Mouse (Mus musculus): ENCODE measurements at regions not wholly inside any gene's neighbourhood (a gene's known extent, or its start where the extent isn't known, plus 50 kb on each side); places are given as distances from the start of the nearest gene placed in this dataset.

GRCm38 (mm10) chr8:103808171-103808570 is 293.3 kb upstream of the Cdh5 start:
- DNase-seq (ENCODE audit: low spot score): no peak

- no peak for DNase-seq (ENCODE audit: low spot score)
Measured at GRCm38 (mm10) chr8:103808580-103808979, 292.8 kb upstream of the Cdh5 start.

GRCm38 (mm10) chr8:103809140-103809539 is 292.3 kb upstream of the Cdh5 start:
- no peak for DNase-seq (ENCODE audit: low spot score)

- no peak for DNase-seq (ENCODE audit: low spot score)
Measured at GRCm38 (mm10) chr8:103813954-103814591, 287.4 kb upstream of the Cdh5 start.

GRCm38 (mm10) chr8:103816101-103816894 is 285.1 kb upstream of the Cdh5 start:
- DNase-seq (ENCODE audit: low spot score): no peak

- DNase-seq (ENCODE audit: low spot score): no peak
Measured at GRCm38 (mm10) chr8:103823541-103823940, 277.9 kb upstream of the Cdh5 start.

GRCm38 (mm10) chr8:103824747-103825146 is 276.7 kb upstream of the Cdh5 start:
- no peak for DNase-seq (ENCODE audit: low spot score)

GRCm38 (mm10) chr8:103825289-103825688 is 276.1 kb upstream of the Cdh5 start:
- no peak for DNase-seq (ENCODE audit: low spot score)

- no peak for DNase-seq (ENCODE audit: low spot score)
Measured at GRCm38 (mm10) chr8:103830416-103830815, 271.0 kb upstream of the Cdh5 start.

- DNase-seq (ENCODE audit: low spot score): no peak
Measured at GRCm38 (mm10) chr8:103839990-103840389, 261.4 kb upstream of the Cdh5 start.

- DNase-seq (ENCODE audit: low spot score): no peak
Measured at GRCm38 (mm10) chr8:103845964-103846363, 255.5 kb upstream of the Cdh5 start.

GRCm38 (mm10) chr8:103846382-103846976 is 254.9 kb upstream of the Cdh5 start:
- no peak for DNase-seq (ENCODE audit: low spot score)

- DNase-seq (ENCODE audit: low spot score): no peak
Measured at GRCm38 (mm10) chr8:103849785-103850184, 251.6 kb upstream of the Cdh5 start.

- no peak for DNase-seq (ENCODE audit: low spot score)
Measured at GRCm38 (mm10) chr8:103851286-103851685, 250.1 kb upstream of the Cdh5 start.

- DNase-seq (ENCODE audit: low spot score): no peak
Measured at GRCm38 (mm10) chr8:103853048-103853447, 248.4 kb upstream of the Cdh5 start.

- no peak for DNase-seq (ENCODE audit: low spot score)
Measured at GRCm38 (mm10) chr8:103855291-103855690, 246.1 kb upstream of the Cdh5 start.

- no peak for DNase-seq (ENCODE audit: low spot score)
Measured at GRCm38 (mm10) chr8:103859130-103859529, 242.3 kb upstream of the Cdh5 start.

GRCm38 (mm10) chr8:103873598-103874502 is 227.6 kb upstream of the Cdh5 start:
- DNase-seq (ENCODE audit: low spot score): no peak

GRCm38 (mm10) chr8:103874506-103874905 is 226.9 kb upstream of the Cdh5 start:
- DNase-seq (ENCODE audit: low spot score): no peak

GRCm38 (mm10) chr8:103879505-103879904 is 221.9 kb upstream of the Cdh5 start:
- DNase-seq (ENCODE audit: low spot score): no peak

GRCm38 (mm10) chr8:103880431-103881145 is 220.8 kb upstream of the Cdh5 start:
- DNase-seq (ENCODE audit: low spot score): peak; percentile 16

- peak; percentile 32 for DNase-seq (ENCODE audit: low spot score)
Measured at GRCm38 (mm10) chr8:103881146-103881486, 220.3 kb upstream of the Cdh5 start.

All from ovary, adult 18-20 months (tissue).